Mouse (Mus musculus): ENCODE measurements around the gene Wdfy4.

DNA sequence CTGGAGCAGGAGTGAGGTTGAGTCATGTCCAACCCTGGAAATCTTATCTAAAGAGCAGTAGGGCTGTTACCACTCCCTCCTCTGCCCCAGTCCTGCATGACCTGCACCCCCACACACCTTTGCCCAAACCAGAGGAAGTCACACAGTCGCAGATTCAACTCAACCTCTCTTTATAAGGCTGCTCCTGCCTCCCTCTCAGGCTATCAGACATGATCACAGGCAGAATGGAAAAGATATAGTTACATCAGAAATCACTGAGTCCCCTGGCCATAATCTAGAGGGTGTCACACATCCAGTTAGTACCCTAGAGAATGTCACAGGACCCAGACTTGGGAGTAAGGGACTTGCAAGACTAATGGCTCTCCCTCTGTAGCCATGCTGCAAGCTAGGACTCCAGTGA lies 68.7 kb downstream of the Wdfy4 start:
- TF ChIP-seq EP300 (IDR thresholded peaks at IDR 0.05; ENCODE audit: low read depth) (no peak), CTCF (IDR thresholded peaks at IDR 0.05; ENCODE audit: low read depth) (no peak)
